Mouse (Mus musculus): ENCODE measurements around the gene Ptprf. TPM values are rescaled to one million over a fixed set of nuclear protein-coding genes. Genes with fewer than 3 reads are reported as not detected.

Ptprf gene
- polyA plus RNA-seq, 1 experiment from 2014 or later: 78.9 TPM

DNA sequence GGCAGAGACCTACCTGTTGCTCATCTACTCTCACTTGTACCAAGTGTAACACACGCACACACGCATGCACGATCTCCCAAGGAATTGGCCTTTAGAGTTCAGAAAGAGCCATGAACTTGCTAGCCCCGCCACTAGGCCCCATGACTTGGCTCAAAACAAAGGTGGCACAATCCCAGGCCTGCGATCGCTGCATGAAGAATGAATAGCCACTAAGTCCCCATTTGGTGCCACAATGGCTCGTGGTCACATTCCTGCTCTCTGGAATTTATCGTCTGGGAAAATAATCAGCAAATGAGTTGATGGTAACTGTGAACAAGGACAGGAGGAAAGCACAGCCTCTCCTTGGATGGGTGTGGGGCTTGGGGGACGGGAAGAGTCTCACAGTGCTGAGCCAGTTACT, 54.3 kb downstream of the Ptprf start:
- ATAC-seq: no peak
- no peak overlapping the region for H3K4me3 ChIP-seq (ENCODE audit: low read depth, low read length)
- H3K4me2 ChIP-seq (ENCODE audit: low read length): no peak overlapping the region
- H3K9ac ChIP-seq (ENCODE audit: low read depth, low read length): no peak overlapping the region
- peaks cover 25% of the 10 kb centered on the region for H3K36me3 ChIP-seq (ENCODE audit: control insufficient read depth, insufficient read depth, low read length)
- H3K27me3 ChIP-seq (ENCODE audit: control insufficient read depth, insufficient read depth, low read depth, low read length): no peaks in the 10 kb centered on the region
- WGBS: 47% methylated on average over 9 of the region's 9 CpGs
- no peak overlapping the region for H3K27ac ChIP-seq (ENCODE audit: low read length)
- H3K9me3 ChIP-seq (replicated peaks; ENCODE audit: control insufficient read depth, low read length, poor library complexity, severe bottlenecking): no peaks in the 10 kb centered on the region
- H3K4me1 ChIP-seq (ENCODE audit: control insufficient read depth, insufficient read depth, low read length): no peaks in the 10 kb centered on the region

- Histone ChIP-seq H3K9me3 (replicated peaks; ENCODE audit: control insufficient read depth, low read length, poor library complexity, severe bottlenecking) (no peaks in the 10 kb centered on the region), H3K4me3 (ENCODE audit: low read depth, low read length) (no peak overlapping the region), H3K4me1 (ENCODE audit: control insufficient read depth, insufficient read depth, low read length) (no peaks in the 10 kb centered on the region), H3K27ac (ENCODE audit: low read length) (no peak overlapping the region), H3K4me2 (ENCODE audit: low read length) (no peak overlapping the region), H3K36me3 (ENCODE audit: control insufficient read depth, insufficient read depth, low read length) (peaks cover 38% of the 10 kb centered on the region), H3K27me3 (ENCODE audit: control insufficient read depth, insufficient read depth, low read depth, low read length) (no peaks in the 10 kb centered on the region), H3K9ac (ENCODE audit: low read depth, low read length) (no peak overlapping the region)
- ATAC-seq: no peak
- 86% methylated on average over 11 of the region's 11 CpGs for WGBS
Observed at GRCm38 (mm10) chr4:118234711-118235388, 56.4 kb downstream of the Ptprf start.

DNA sequence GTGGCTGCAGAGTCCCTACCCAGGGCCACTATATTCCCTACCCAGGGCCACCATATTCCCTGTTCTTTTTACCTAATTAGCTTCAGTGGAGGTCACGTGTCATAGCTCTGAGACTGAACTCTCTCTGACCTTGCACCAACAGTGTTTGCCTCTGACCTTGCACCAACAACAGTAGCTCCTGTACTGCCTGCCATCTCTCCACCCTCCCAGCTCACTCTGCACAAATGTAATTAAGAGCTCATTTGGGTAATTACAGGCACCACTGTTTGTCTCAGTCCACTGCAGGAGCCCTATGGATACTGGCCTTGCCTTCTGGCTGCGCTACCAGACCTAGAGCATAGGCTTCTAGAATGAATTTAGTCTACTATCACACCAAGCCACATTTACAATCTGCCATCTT, 57.3 kb downstream of the Ptprf start:
- H3K4me3 ChIP-seq (ENCODE audit: low read depth, low read length): no peak overlapping the region
- H3K9ac ChIP-seq (ENCODE audit: low read depth, low read length): no peak overlapping the region
- no peaks in the 10 kb centered on the region for H3K4me1 ChIP-seq (ENCODE audit: control insufficient read depth, insufficient read depth, low read length)
- no peak overlapping the region for H3K27ac ChIP-seq (ENCODE audit: low read length)
- peaks cover 42% of the 10 kb centered on the region for H3K36me3 ChIP-seq (ENCODE audit: control insufficient read depth, insufficient read depth, low read length)
- no peaks in the 10 kb centered on the region for H3K9me3 ChIP-seq (replicated peaks; ENCODE audit: control insufficient read depth, low read length, poor library complexity, severe bottlenecking)
- no peaks in the 10 kb centered on the region for H3K27me3 ChIP-seq (ENCODE audit: control insufficient read depth, insufficient read depth, low read depth, low read length)
- 93% methylated on average over 2 of the region's 2 CpGs for WGBS
- H3K4me2 ChIP-seq (ENCODE audit: low read length): no peak overlapping the region
- ATAC-seq: no peak

GRCm38 (mm10) chr4:118231861-118232260, 59.3 kb downstream of the Ptprf start:
- ATAC-seq: no peak
- H3K36me3 ChIP-seq (ENCODE audit: control insufficient read depth, insufficient read depth, low read length): peaks cover 47% of the 10 kb centered on the region
- no peak overlapping the region for H3K4me3 ChIP-seq (ENCODE audit: low read depth, low read length)
- no peak overlapping the region for H3K4me2 ChIP-seq (ENCODE audit: low read length)
- WGBS: 85% methylated on average over 6 of the region's 6 CpGs
- H3K9ac ChIP-seq (ENCODE audit: low read depth, low read length): no peak overlapping the region
- H3K27ac ChIP-seq (ENCODE audit: low read length): no peak overlapping the region
- H3K27me3 ChIP-seq (ENCODE audit: control insufficient read depth, insufficient read depth, low read depth, low read length): no peaks in the 10 kb centered on the region
- H3K4me1 ChIP-seq (ENCODE audit: control insufficient read depth, insufficient read depth, low read length): no peaks in the 10 kb centered on the region
- no peaks in the 10 kb centered on the region for H3K9me3 ChIP-seq (replicated peaks; ENCODE audit: control insufficient read depth, low read length, poor library complexity, severe bottlenecking)

DNA sequence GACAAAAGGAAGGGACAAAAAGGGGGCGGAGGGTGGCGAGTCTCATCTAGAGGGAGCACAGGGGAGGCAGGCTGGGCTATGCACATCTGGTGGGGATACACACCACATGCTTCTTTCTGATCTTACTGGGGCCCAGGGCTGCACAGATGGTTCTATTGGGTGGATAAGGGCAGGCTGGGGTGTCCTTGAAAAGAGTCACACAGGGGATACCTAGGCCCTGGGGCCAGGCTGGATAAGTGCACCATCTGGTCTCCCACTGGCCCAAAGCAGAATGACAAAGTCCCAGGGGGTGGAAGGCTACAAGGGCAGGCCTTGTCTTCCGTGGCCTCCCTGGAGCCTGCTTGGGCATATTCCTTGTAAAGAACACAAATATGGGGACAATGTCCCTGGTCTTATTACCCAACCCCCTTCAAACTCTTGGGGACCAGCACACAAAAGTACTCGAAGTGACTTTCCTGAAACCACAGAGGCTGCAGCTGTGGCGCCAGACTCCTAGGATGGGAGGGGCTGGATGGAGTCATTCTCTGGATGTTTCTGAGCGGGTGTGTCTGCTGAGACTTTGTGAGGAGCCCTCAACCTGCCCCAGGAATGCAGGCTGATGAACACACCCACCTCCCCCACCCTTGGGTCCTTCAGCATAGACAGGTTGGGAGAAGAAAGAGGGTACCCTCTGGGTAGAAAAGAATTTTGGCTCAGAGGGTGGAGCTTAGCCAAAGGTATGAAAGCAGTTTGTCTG, 62.0 kb downstream of the Ptprf start:
- Histone ChIP-seq H3K27me3 (ENCODE audit: control insufficient read depth, insufficient read depth, low read depth, low read length) (no peaks in the 10 kb centered on the region), H3K4me3 (ENCODE audit: low read depth, low read length) (no peak overlapping the region), H3K9me3 (replicated peaks; ENCODE audit: control insufficient read depth, low read length, poor library complexity, severe bottlenecking) (no peaks in the 10 kb centered on the region), H3K9ac (ENCODE audit: low read depth, low read length) (no peak overlapping the region), H3K4me1 (ENCODE audit: control insufficient read depth, insufficient read depth, low read length) (no peaks in the 10 kb centered on the region), H3K4me2 (ENCODE audit: low read length) (no peak overlapping the region), H3K27ac (ENCODE audit: low read length) (no peak overlapping the region), H3K36me3 (ENCODE audit: control insufficient read depth, insufficient read depth, low read length) (peaks cover 51% of the 10 kb centered on the region)
- 63% methylated on average over 6 of the region's 6 CpGs for WGBS
- ATAC-seq: no peak

GRCm38 (mm10) chr4:118227398-118227797, 63.8 kb downstream of the Ptprf start:
- Histone ChIP-seq H3K4me3 (ENCODE audit: low read depth, low read length) (no peak overlapping the region), H3K9me3 (replicated peaks; ENCODE audit: control insufficient read depth, low read length, poor library complexity, severe bottlenecking) (no peaks in the 10 kb centered on the region), H3K27ac (ENCODE audit: low read length) (no peak overlapping the region), H3K4me2 (ENCODE audit: low read length) (no peak overlapping the region), H3K27me3 (ENCODE audit: control insufficient read depth, insufficient read depth, low read depth, low read length) (no peaks in the 10 kb centered on the region), H3K9ac (ENCODE audit: low read depth, low read length) (no peak overlapping the region), H3K4me1 (ENCODE audit: control insufficient read depth, insufficient read depth, low read length) (no peaks in the 10 kb centered on the region), H3K36me3 (ENCODE audit: control insufficient read depth, insufficient read depth, low read length) (peaks cover 64% of the 10 kb centered on the region)
- 78% methylated on average over 12 of the region's 12 CpGs for WGBS
- no peak for ATAC-seq

DNA sequence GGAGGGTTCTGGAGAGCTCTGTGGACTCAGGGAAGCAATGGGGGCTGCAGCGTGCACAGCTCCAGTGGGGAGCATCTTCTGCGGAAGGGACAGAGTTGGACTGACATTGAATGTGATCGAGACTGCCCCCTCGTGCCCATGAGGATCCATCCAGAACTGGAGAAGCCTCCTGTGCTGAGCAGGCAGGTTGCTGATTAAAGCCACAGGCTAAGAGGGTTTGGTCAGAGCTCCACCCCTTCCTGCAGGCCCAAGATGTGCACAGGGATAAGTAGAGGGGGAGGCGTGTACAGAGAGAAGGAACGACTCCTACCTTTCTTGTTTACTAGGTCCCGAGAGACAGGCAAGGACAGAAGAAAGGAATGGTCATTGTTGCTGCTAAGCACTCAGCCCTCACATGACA, 69.9 kb downstream of the Ptprf start:
- WGBS: 87% methylated on average over 7 of the region's 7 CpGs
- Histone ChIP-seq H3K4me3 (ENCODE audit: low read depth, low read length) (no peak overlapping the region), H3K27ac (ENCODE audit: low read length) (no peak overlapping the region), H3K4me1 (ENCODE audit: control insufficient read depth, insufficient read depth, low read length) (no peaks in the 10 kb centered on the region), H3K27me3 (ENCODE audit: control insufficient read depth, insufficient read depth, low read depth, low read length) (no peaks in the 10 kb centered on the region), H3K36me3 (ENCODE audit: control insufficient read depth, insufficient read depth, low read length) (peaks cover 68% of the 10 kb centered on the region), H3K9ac (ENCODE audit: low read depth, low read length) (no peak overlapping the region), H3K9me3 (replicated peaks; ENCODE audit: control insufficient read depth, low read length, poor library complexity, severe bottlenecking) (no peaks in the 10 kb centered on the region), H3K4me2 (ENCODE audit: low read length) (no peak overlapping the region)
- no peak for ATAC-seq

DNA sequence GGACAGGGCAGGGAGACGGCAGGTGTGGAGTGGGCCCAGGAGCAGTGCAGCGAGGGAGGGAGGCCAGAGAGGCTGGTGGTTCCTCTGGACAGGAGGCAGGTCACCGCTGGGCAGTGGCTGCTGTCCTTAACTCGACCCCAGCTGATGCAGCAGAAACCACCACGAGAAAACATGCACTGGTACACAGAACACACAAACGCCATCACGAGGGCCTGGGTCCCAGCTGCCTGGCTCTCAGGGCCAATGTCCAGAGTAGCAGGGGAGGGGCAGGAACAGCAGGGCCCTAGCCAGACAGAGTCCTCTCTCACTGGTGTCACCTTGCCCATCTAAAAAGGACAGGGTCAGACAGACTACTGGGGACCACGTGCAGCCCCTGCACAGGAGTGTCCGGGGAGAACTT, 70.4 kb downstream of the Ptprf start:
- Histone ChIP-seq H3K9me3 (replicated peaks; ENCODE audit: control insufficient read depth, low read length, poor library complexity, severe bottlenecking) (no peaks in the 10 kb centered on the region), H3K36me3 (ENCODE audit: control insufficient read depth, insufficient read depth, low read length) (peaks cover 64% of the 10 kb centered on the region), H3K4me2 (ENCODE audit: low read length) (no peak overlapping the region), H3K9ac (ENCODE audit: low read depth, low read length) (no peak overlapping the region), H3K27me3 (ENCODE audit: control insufficient read depth, insufficient read depth, low read depth, low read length) (no peaks in the 10 kb centered on the region), H3K4me1 (ENCODE audit: control insufficient read depth, insufficient read depth, low read length) (no peaks in the 10 kb centered on the region), H3K4me3 (ENCODE audit: low read depth, low read length) (no peak overlapping the region), H3K27ac (ENCODE audit: low read length) (no peak overlapping the region)
- 84% methylated on average over 9 of the region's 9 CpGs for WGBS
- no peak for ATAC-seq

- Histone ChIP-seq H3K27ac (ENCODE audit: low read length) (no peak overlapping the region), H3K27me3 (ENCODE audit: control insufficient read depth, insufficient read depth, low read depth, low read length) (no peaks in the 10 kb centered on the region), H3K4me2 (ENCODE audit: low read length) (no peak overlapping the region), H3K9me3 (replicated peaks; ENCODE audit: control insufficient read depth, low read length, poor library complexity, severe bottlenecking) (no peaks in the 10 kb centered on the region), H3K9ac (ENCODE audit: low read depth, low read length) (no peak overlapping the region), H3K4me1 (ENCODE audit: control insufficient read depth, insufficient read depth, low read length) (no peaks in the 10 kb centered on the region), H3K36me3 (ENCODE audit: control insufficient read depth, insufficient read depth, low read length) (peaks cover 59% of the 10 kb centered on the region), H3K4me3 (ENCODE audit: low read depth, low read length) (no peak overlapping the region)
- no peak for ATAC-seq
- 91% methylated on average over 6 of the region's 6 CpGs for WGBS
Observed at GRCm38 (mm10) chr4:118219487-118219886, 71.7 kb downstream of the Ptprf start.
